ENCODE assay signal across 8 mouse cellular contexts in the genomic region with DNA sequence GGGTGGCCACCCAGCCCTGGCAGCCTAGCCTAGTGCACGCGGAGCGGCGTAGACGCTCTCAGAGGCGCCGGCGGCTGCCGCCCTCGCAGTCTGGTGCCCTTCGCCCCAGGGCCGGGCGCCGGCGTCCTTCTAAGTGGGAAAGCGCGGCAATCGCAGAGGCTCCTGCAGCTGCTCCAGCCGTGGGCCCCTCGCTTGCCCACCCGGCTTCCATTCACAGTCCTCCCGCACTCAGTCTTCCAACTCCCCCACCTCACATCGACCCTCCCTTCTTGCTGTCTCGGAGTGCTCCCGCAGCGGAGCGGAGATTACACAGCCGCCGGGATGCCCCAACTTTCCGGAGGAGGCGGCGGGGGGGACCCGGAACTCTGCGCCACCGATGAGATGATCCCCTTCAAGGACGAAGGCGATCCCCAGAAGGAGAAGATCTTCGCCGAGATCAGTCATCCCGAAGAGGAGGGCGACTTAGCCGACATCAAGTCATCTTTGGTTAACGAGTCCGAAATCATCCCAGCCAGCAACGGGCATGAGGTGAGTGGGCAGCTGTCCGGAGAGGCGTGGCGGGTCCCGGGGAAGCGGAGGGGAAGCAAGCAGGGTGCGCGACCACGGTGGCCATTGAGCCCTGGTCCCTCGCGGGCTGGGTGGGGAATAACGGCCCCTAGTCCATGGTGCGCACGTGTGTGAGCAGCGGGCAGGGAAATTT. TPM values are rescaled to one million over a fixed set of nuclear protein-coding genes. Genes with fewer than 3 reads are reported as not detected.
DNase-seq lines count a peak whose midpoint lies in the region; ATAC-seq lines count a peak whose summit lies in the region.

No protein-coding gene starts in this region.

- peaks cover 29% of the 10 kb centered on the region for H3K4me1 ChIP-seq in forebrain, embryonic 11.5 days (replicated peaks; ENCODE audit: control insufficient read depth, insufficient read depth, low read length)
- H3K4me1 ChIP-seq in intestine, embryonic 14.5 days (replicated peaks; ENCODE audit: control insufficient read depth, insufficient read depth, low read length) = peaks cover 26% of the 10 kb centered on the region

- WGBS in forebrain, embryonic 11.5 days = under 1% methylated on average over 58 of the region's 59 CpGs
- WGBS in intestine, embryonic 14.5 days = under 1% methylated on average over 57 of the region's 59 CpGs

- H3K27ac ChIP-seq in forebrain, embryonic 11.5 days (ENCODE audit: low read depth, low read length) = peak overlapping the region; percentile 81
- H3K27ac ChIP-seq in intestine, embryonic 14.5 days (ENCODE audit: low read depth) = no peak overlapping the region

- peak overlapping the region; percentile 90 for H3K4me2 ChIP-seq in forebrain, embryonic 11.5 days (ENCODE audit: low read depth, low read length, severe bottlenecking)
- peak overlapping the region; percentile 75 for H3K4me2 ChIP-seq in intestine, embryonic 14.5 days (ENCODE audit: low read length)

- peak; percentile 28 for ATAC-seq in forebrain, embryonic 11.5 days (replicated peaks; ENCODE audit: low FRiP score)
- 0 out of 2 replicates have a peak, but pooled peaks have one; percentile 34 for ATAC-seq in intestine, embryonic 14.5 days (replicated peaks; ENCODE audit: low FRiP score, low TSS enrichment, low read depth)
- peak; percentile 20; the same call in 1 of the 2 replicates for ATAC-seq in megakaryocyte progenitor cell, adult 5-6 weeks (replicated peaks; ENCODE audit: poor library complexity)

- H3K4me3 ChIP-seq in forebrain, embryonic 11.5 days (ENCODE audit: low read depth, low read length) = peak overlapping the region; percentile 78
- peak overlapping the region; percentile 43 for H3K4me3 ChIP-seq in intestine, embryonic 14.5 days (ENCODE audit: low read depth, low read length)

- DNase-seq in left cerebral cortex, postnatal 4 days = peak; percentile 29
- DNase-seq in left cerebral cortex, adult 18-20 months (ENCODE audit: low spot score in 2 of 2) = no peak
- DNase-seq in T-cell, adult 2 months (ENCODE audit: low spot score) = peak; percentile 63
- peak; percentile 80 for DNase-seq in forebrain, embryonic 11.5 days (ENCODE audit: low spot score)
- peak; percentile 82 for DNase-seq in intestine, embryonic 14.5 days (ENCODE audit: low spot score)
- peak; percentile 45 for DNase-seq in splenic B cell, adult 2 months (ENCODE audit: low read depth, low spot score)
- DNase-seq in cerebellum, adult 11 months = no peak

- no peaks in the 10 kb centered on the region; the same call in none of the 2 replicates for H3K36me3 ChIP-seq in forebrain, embryonic 11.5 days (ENCODE audit: control insufficient read depth, insufficient read depth, low read length)
- no peaks in the 10 kb centered on the region for H3K36me3 ChIP-seq in intestine, embryonic 14.5 days (ENCODE audit: control insufficient read depth, insufficient read depth, low read length)
- H3K36me3 ChIP-seq in splenic B cell, adult 2 months (ENCODE audit: control insufficient read depth, insufficient read depth, low read length, poor library complexity, severe bottlenecking) = peaks cover 3% of the 10 kb centered on the region; the same call in 1 of the 2 replicates

- intact Hi-C loops in left cerebral cortex, postnatal 4 days (cut with DNase I) = no loop called here

- peak overlapping the region; percentile 88 for H3K9ac ChIP-seq in forebrain, embryonic 11.5 days (ENCODE audit: low read length)
- H3K9ac ChIP-seq in intestine, embryonic 14.5 days (ENCODE audit: low read length) = peak overlapping the region; percentile 27

- no peaks in the 10 kb centered on the region for H3K9me3 ChIP-seq in forebrain, embryonic 11.5 days (ENCODE audit: control insufficient read depth, low read length)
- no peaks in the 10 kb centered on the region for H3K9me3 ChIP-seq in intestine, embryonic 14.5 days (ENCODE audit: control insufficient read depth, low read length)

- H3K27me3 ChIP-seq in forebrain, embryonic 11.5 days (ENCODE audit: control insufficient read depth, insufficient read depth, low read length) = peaks cover 15% of the 10 kb centered on the region
- H3K27me3 ChIP-seq in intestine, embryonic 14.5 days (replicated peaks; ENCODE audit: control insufficient read depth, insufficient read depth, low read length) = peaks cover 94% of the 10 kb centered on the region
- no peaks in the 10 kb centered on the region; the same call in 1 of the 2 replicates for H3K27me3 ChIP-seq in splenic B cell, adult 2 months (ENCODE audit: control insufficient read depth, insufficient read depth, low read length, poor library complexity, severe bottlenecking)

RNA-seq across cellular contexts. Expression of gene Lef1, which starts 1.0 kb away (rescaled TPM):
- total RNA-seq in left cerebral cortex, postnatal 4 days (2021) = 1 to 10 TPM; 6.6 to 7.9 TPM
- total RNA-seq in left cerebral cortex, adult 18-20 months (2021) = 1 to 10 TPM; 5.5 to 5.7 TPM
- 60.8 and 70.0 TPM in 2 replicates for polyA plus RNA-seq in forebrain, embryonic 11.5 days (2014; fragmentation: Nextera tagmentation; extraction: Ambion mirVana)
- 0.69 and 0.71 TPM in 2 replicates for polyA plus RNA-seq in intestine, embryonic 14.5 days (2014; fragmentation: Nextera tagmentation; extraction: Ambion mirVana)
- total RNA-seq in megakaryocyte progenitor cell, adult 5-6 weeks (2015) = 0.64 TPM in 1 of 2 replicates, not detected in the other
- total RNA-seq in megakaryocyte progenitor cell, adult 5-6 weeks (2017) = 0.37 TPM in 1 of 2 replicates, not detected in the other

Comparison
In these comparisons a context has a peak if more than half of its experiments do, and no peak if none do; other contexts are left out.
1. DNase-seq: peak in left cerebral cortex, postnatal 4 days (single experiment), T-cell, adult 2 months (single experiment), forebrain, embryonic 11.5 days (single experiment), intestine, embryonic 14.5 days (single experiment) and splenic B cell, adult 2 months (single experiment); none in left cerebral cortex, adult 18-20 months (0 of 2) and cerebellum, adult 11 months (single experiment).
2. Peak in every context shown above with its lines, with median percentiles within 50 percentile points of each other: ATAC-seq.